Mouse (Mus musculus) gastrocnemius, adult 8-10 months (tissue): ENCODE results near the gene Usp17ld. TPM values are rescaled to one million over a fixed set of nuclear protein-coding genes. Genes with fewer than 3 reads are reported as not detected.
"Not testable (repeated sequence)": the region's sequence is repeated elsewhere in the genome, so short reads cannot be mapped to it uniquely, and the experiment has no call there.

Experiments
- DNase-seq, 2 experiments: peaks; one replicate each; pipeline ENCODE4 v3.0.0; 2022; ENCODE audit warnings: low spot score in 2 of 2
- microRNA-seq: library from miRNA; unstranded; fragments of <30 nt; microRNA quantifications from one replicate; pipeline ENCODE4 v1.2.0, GENCODE M21; 2022
- total RNA-seq, 4 experiments: library from RNA; stranded (reverse); gene quantifications; 2 replicates each; pipeline ENCODE4 v1.2.4; 2022

The Usp17ld gene
- not detected for total RNA-seq

GRCm38 (mm10) chr7:103252405-103252804 lies at the start of gene Usp17ld:
Gene Usp17ld, minus strand, starts transcription at chr7:103252505.
- DNase-seq, result not testable (repeated sequence)

GRCm38 (mm10) chr7:103216696-103217095 lies 35.6 kb downstream of the Usp17ld start, which contains the start of gene Olfr594:
Gene Olfr594, plus strand, starts transcription at chr7:103216996.
- no peak for DNase-seq

- not testable (repeated sequence) for DNase-seq
These were observed 40.3 kb downstream of the Usp17ld start for GRCm38 (mm10) chr7:103212050-103212449.

- DNase-seq, result no peak
These were observed 40.7 kb downstream of the Usp17ld start, which contains the start of gene Olfr593 for GRCm38 (mm10) chr7:103211562-103211961. Gene Olfr593, plus strand, starts transcription at chr7:103211862.

Small RNA genes within 50 kb of the gene (microRNA-seq; reads per million reads assigned to microRNA genes)
- gene Gm23550 (not detected), gene Gm25171 (not detected)

Other genes with a start within 250 kb of the Usp17ld start
- not detected for gene Olfr582, start 214.5 kb downstream of the Usp17ld start, total RNA-seq
- not detected for gene Olfr583, start 201.2 kb downstream of the Usp17ld start, total RNA-seq
- gene Olfr584, start 170.6 kb downstream of the Usp17ld start, total RNA-seq, result not detected
- gene Olfr585, start 154.8 kb downstream of the Usp17ld start, total RNA-seq, result not detected
- gene Olfr586, start 126.9 kb downstream of the Usp17ld start, total RNA-seq, result not detected
- not detected for gene Olfr588-ps1, start 111.6 kb downstream of the Usp17ld start, total RNA-seq
- gene Olfr589, start 96.1 kb downstream of the Usp17ld start, total RNA-seq, result not detected
- not detected for gene Olfr591, start 74.2 kb downstream of the Usp17ld start, total RNA-seq
- not detected for gene Olfr592, start 67.7 kb downstream of the Usp17ld start, total RNA-seq
- not detected for gene Olfr593, start 40.6 kb downstream of the Usp17ld start, total RNA-seq
- not detected for gene Olfr594, start 35.5 kb downstream of the Usp17ld start, total RNA-seq
- gene Olfr596, start 53.1 kb upstream of the Usp17ld start, total RNA-seq, result not detected
- gene Olfr597, start 63.8 kb upstream of the Usp17ld start, total RNA-seq, result not detected
- not detected for gene Olfr598, start 71.1 kb upstream of the Usp17ld start, total RNA-seq
- not detected for gene Olfr599, start 83.4 kb upstream of the Usp17ld start, total RNA-seq
- not detected for gene Olfr600, start 97.2 kb upstream of the Usp17ld start, total RNA-seq
- gene Olfr601, start 110.2 kb upstream of the Usp17ld start, total RNA-seq, result not detected
- not detected for gene Olfr603, start 133.7 kb upstream of the Usp17ld start, total RNA-seq
- not detected for gene Usp17lc, start 162.6 kb upstream of the Usp17ld start, total RNA-seq
- gene Olfr605, start 192.9 kb upstream of the Usp17ld start, total RNA-seq, result not detected
- gene Olfr606, start 196.5 kb upstream of the Usp17ld start, total RNA-seq, result not detected
- not detected for gene Olfr607, start 211.6 kb upstream of the Usp17ld start, total RNA-seq
- gene Olfr608, start 217.4 kb upstream of the Usp17ld start, total RNA-seq, result not detected
- not detected for gene Olfr609, start 245.6 kb upstream of the Usp17ld start, total RNA-seq